Mouse (Mus musculus): ENCODE results near the gene Spag7.

Spag7 gene

GRCm38 (mm10) chr11:70681170-70681569 is 12.0 kb upstream of the Spag7 start:
- DNase-seq (ENCODE audit: low spot score), result no peak

GRCm38 (mm10) chr11:70679894-70680293 is 10.7 kb upstream of the Spag7 start:
- DNase-seq (ENCODE audit: low spot score), result no peak

GRCm38 (mm10) chr11:70679361-70679760 is 10.1 kb upstream of the Spag7 start:
- no peak for DNase-seq (ENCODE audit: low spot score)

GRCm38 (mm10) chr11:70678576-70678975 is 9.4 kb upstream of the Spag7 start:
- DNase-seq (ENCODE audit: low spot score), result no peak

- no peak for DNase-seq (ENCODE audit: low spot score)
Observed at GRCm38 (mm10) chr11:70678092-70678491, 8.9 kb upstream of the Spag7 start.

- no peak for DNase-seq (ENCODE audit: low spot score)
Observed at GRCm38 (mm10) chr11:70674501-70674900, 5.3 kb upstream of the Spag7 start.

- DNase-seq (ENCODE audit: low spot score), result no peak
Observed at GRCm38 (mm10) chr11:70674014-70674413, 4.8 kb upstream of the Spag7 start.

GRCm38 (mm10) chr11:70671333-70672047 is 2.3 kb upstream of the Spag7 start:
- DNase-seq (ENCODE audit: low spot score), result no peak

- DNase-seq (ENCODE audit: low spot score), result no peak
Observed at GRCm38 (mm10) chr11:70670483-70670882, 1.3 kb upstream of the Spag7 start.

GRCm38 (mm10) chr11:70669582-70670345 is 548 bp upstream of the Spag7 start:
- DNase-seq (ENCODE audit: low spot score), result peak; percentile 68

- no peak for DNase-seq (ENCODE audit: low spot score)
Observed at GRCm38 (mm10) chr11:70668335-70668770, 863 bp downstream of the Spag7 start.

GRCm38 (mm10) chr11:70667271-70668150 is 1.7 kb downstream of the Spag7 start:
- DNase-seq (ENCODE audit: low spot score), result no peak

GRCm38 (mm10) chr11:70666687-70667086 is 2.5 kb downstream of the Spag7 start:
- DNase-seq (ENCODE audit: low spot score), result no peak

GRCm38 (mm10) chr11:70664741-70665140 is 4.5 kb downstream of the Spag7 start:
- DNase-seq (ENCODE audit: low spot score), result no peak

GRCm38 (mm10) chr11:70663957-70664356 is 5.3 kb downstream of the Spag7 start:
- no peak for DNase-seq (ENCODE audit: low spot score)

GRCm38 (mm10) chr11:70663101-70663500 is 6.1 kb downstream of the Spag7 start:
- no peak for DNase-seq (ENCODE audit: low spot score)

- no peak for DNase-seq (ENCODE audit: low spot score)
Observed at GRCm38 (mm10) chr11:70660571-70660970, 8.6 kb downstream of the Spag7 start.

- DNase-seq (ENCODE audit: low spot score), result no peak
Observed at GRCm38 (mm10) chr11:70658942-70659341, 10.3 kb downstream of the Spag7 start.

- no peak for DNase-seq (ENCODE audit: low spot score)
Observed at GRCm38 (mm10) chr11:70658521-70658920, 10.7 kb downstream of the Spag7 start.

- DNase-seq (ENCODE audit: low spot score), result no peak
Observed at GRCm38 (mm10) chr11:70657991-70658390, 11.2 kb downstream of the Spag7 start.

- no peak for DNase-seq (ENCODE audit: low spot score)
Observed at GRCm38 (mm10) chr11:70657573-70657972, 11.6 kb downstream of the Spag7 start.

- DNase-seq (ENCODE audit: low spot score), result no peak
Observed at GRCm38 (mm10) chr11:70656964-70657363, 12.3 kb downstream of the Spag7 start, which contains the start of gene Eno3. TSS of gene Eno3 (plus strand) at chr11:70657202.
